ENCODE assay signal across 17 mouse cellular contexts in the genomic region with DNA sequence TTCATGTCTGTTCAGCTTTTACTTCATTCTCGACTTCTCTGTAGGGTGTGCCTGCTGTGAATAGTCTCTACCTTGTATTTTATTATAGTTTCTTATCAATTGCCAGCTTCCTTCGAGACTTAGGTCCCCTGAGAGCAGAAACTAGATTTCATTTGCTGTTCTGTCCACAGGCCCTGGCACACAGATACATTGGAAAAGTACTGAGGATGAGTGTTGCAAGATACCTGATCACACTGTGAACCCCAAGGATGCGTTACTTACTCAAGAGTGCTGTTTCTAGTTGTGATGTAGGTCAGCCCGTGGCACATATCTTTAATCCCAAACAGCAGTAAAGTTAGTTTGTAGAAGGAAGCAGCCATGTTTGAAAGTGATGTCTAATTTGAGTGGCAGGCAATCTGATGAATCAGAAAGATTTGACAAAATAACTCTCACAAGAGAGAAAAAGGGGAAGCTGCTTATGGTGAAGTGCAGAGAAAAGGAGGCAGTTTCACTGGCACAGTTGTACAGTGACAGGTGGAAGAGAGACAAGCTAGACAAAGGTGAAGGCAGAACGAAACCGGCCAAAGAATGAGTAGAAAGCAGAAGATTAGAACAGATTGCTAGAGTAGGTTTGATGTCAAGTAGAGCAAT. TPM values are rescaled to one million over a fixed set of nuclear protein-coding genes. Genes with fewer than 3 reads are reported as not detected.
DNase-seq lines count a peak whose midpoint lies in the region; ATAC-seq and TF ChIP-seq lines count a peak whose summit lies in the region.
"Had no signal": no experiment of that assay in that cellular context is flagged by ENCODE, and none has a peak within 500 bp of the region (broad histone marks: within the 10 kb centered on the region; RNA-seq: fewer than 3 reads in every experiment).

No protein-coding gene starts in this region.

- H3K27me3 ChIP-seq in lung, postnatal 0 days (replicated peaks; ENCODE audit: insufficient read depth, low read length) = no peaks in the 10 kb centered on the region
- no peaks in the 10 kb centered on the region for H3K27me3 ChIP-seq in splenic B cell, adult 2 months (ENCODE audit: control insufficient read depth, insufficient read depth, low read length, poor library complexity, severe bottlenecking)
- H3K27me3 ChIP-seq: forebrain, embryonic 12.5 days; midbrain, embryonic 12.5 days had no signal

- TF ChIP-seq CTCF in gastrocnemius, adult 2 months (IDR thresholded peaks at IDR 0.05) = no peak
- TF ChIP-seq CTCF in lung, postnatal 0 days (IDR thresholded peaks at IDR 0.05) = no peak

- TF ChIP-seq EP300 in lung, postnatal 0 days (IDR thresholded peaks at IDR 0.05) = no peak

- peak overlapping the region; percentile 99 for H3K27ac ChIP-seq in gastrocnemius, adult 2 months
- H3K27ac ChIP-seq in lung, postnatal 0 days (ENCODE audit: low read length) = 0 out of 2 replicates have a peak overlapping the region, but pooled peaks have one; percentile 62
- H3K27ac ChIP-seq: forebrain, embryonic 12.5 days; midbrain, embryonic 12.5 days had no signal

- H3K4me1 ChIP-seq in lung, postnatal 0 days (ENCODE audit: insufficient read depth, low read depth, low read length) = peaks cover 13% of the 10 kb centered on the region; the same call in 1 of the 2 replicates

- intact Hi-C loops in gastrocnemius, adult 2 months (cut with DNase I) = no loop called here
- intact Hi-C loops in gastrocnemius, postnatal 36 days (cut with DNase I) = loop anchor here (5.0 kb wide), 1 partner anchor 47 kb away; the partner anchor contains the start of gene Aasdh

- 80% methylated on average over 6 of the region's 6 CpGs for WGBS in lung, postnatal 0 days

- H3K4me2 ChIP-seq in lung, postnatal 0 days (replicated peaks; ENCODE audit: low read depth, low read length) = no peak overlapping the region
- H3K4me2 ChIP-seq: forebrain, embryonic 12.5 days; midbrain, embryonic 12.5 days had no signal

- DNase-seq in gastrocnemius, adult 2 months = no peak
- DNase-seq in gastrocnemius, postnatal 36 days = no peak
- no peak for DNase-seq in lung, postnatal 0 days (ENCODE audit: low spot score)
- no peak for DNase-seq in lung, postnatal 14 days
- DNase-seq in splenic B cell, adult 2 months (ENCODE audit: low read depth, low spot score) = peak; percentile 56
- DNase-seq in kidney, postnatal 4 days = no peak
- DNase-seq: cerebellum, adult 9-10 months; heart, postnatal 36 days had no signal

- H3K4me3 ChIP-seq in gastrocnemius, adult 2 months = peak overlapping the region; percentile 91
- H3K4me3 ChIP-seq in lung, postnatal 0 days (ENCODE audit: low read depth, low read length) = no peak overlapping the region
- H3K4me3 ChIP-seq: forebrain, embryonic 12.5 days; midbrain, embryonic 12.5 days had no signal

- H3K36me3 ChIP-seq in lung, postnatal 0 days (ENCODE audit: insufficient read depth, low read length) = peaks cover 11% of the 10 kb centered on the region; the same call in 1 of the 2 replicates
- H3K36me3 ChIP-seq in splenic B cell, adult 2 months (ENCODE audit: control insufficient read depth, insufficient read depth, low read length, poor library complexity, severe bottlenecking) = peaks cover 7% of the 10 kb centered on the region

- no peak for ATAC-seq in lung, postnatal 0 days
- ATAC-seq in granulocyte monocyte progenitor cell, adult 5-6 weeks (replicated peaks; ENCODE audit: poor library complexity, severe bottlenecking) = peak; percentile 11; the same call in 1 of the 2 replicates
- no peak for ATAC-seq in CD4-positive, CD25-positive, alpha-beta regulatory T cell, adult 4 months
- ATAC-seq: inflammation-experienced regulatory T-cells, adult 6 months had no signal

- H3K9me3 ChIP-seq in lung, postnatal 0 days (ENCODE audit: low read length) = no peaks in the 10 kb centered on the region
- H3K9me3 ChIP-seq: forebrain, embryonic 12.5 days; midbrain, embryonic 12.5 days had no signal

- H3K9ac ChIP-seq in lung, postnatal 0 days (replicated peaks; ENCODE audit: low read depth) = no peak overlapping the region
- H3K9ac ChIP-seq: forebrain, embryonic 12.5 days; midbrain, embryonic 12.5 days had no signal

RNA-seq across cellular contexts. Expression of gene Ppat, which starts 3.0 kb away (rescaled TPM):
- total RNA-seq in gastrocnemius, adult 2 months (2021) = 10 to 100 TPM; 21.2 to 21.8 TPM
- 10 to 100 TPM; 18.6 to 21.8 TPM for total RNA-seq in gastrocnemius, postnatal 36 days (2021)
- polyA plus RNA-seq in lung, postnatal 0 days (2015; fragmentation: Nextera tagmentation; extraction: Ambion mirVana) = 12.5 and 14.0 TPM in 2 replicates
- total RNA-seq in granulocyte monocyte progenitor cell, adult 5-6 weeks (2014; fragmentation: Nextera tagmentation) = 45.5 and 46.1 TPM in 2 replicates
- total RNA-seq in granulocyte monocyte progenitor cell, adult 5-6 weeks (2017) = 73.6 and 87.8 TPM in 2 replicates
- polyA plus RNA-seq in CD4-positive, CD25-positive, alpha-beta regulatory T cell, adult 4 months (2017; shearing (Covaris generic)) = 10 to 100 TPM; 30.8 to 35.9 TPM

RNA-seq across cellular contexts. Expression of gene Paics, which starts 3.3 kb away (rescaled TPM):
- 100 to 1,000 TPM; 129 to 139 TPM for total RNA-seq in gastrocnemius, adult 2 months (2021)
- total RNA-seq in gastrocnemius, postnatal 36 days (2021) = 100 to 1,000 TPM; 123 TPM
- 166 and 167 TPM in 2 replicates for polyA plus RNA-seq in lung, postnatal 0 days (2015; fragmentation: Nextera tagmentation; extraction: Ambion mirVana)
- total RNA-seq in granulocyte monocyte progenitor cell, adult 5-6 weeks (2014; fragmentation: Nextera tagmentation) = 266 and 303 TPM in 2 replicates
- total RNA-seq in granulocyte monocyte progenitor cell, adult 5-6 weeks (2017) = 463 and 482 TPM in 2 replicates
- polyA plus RNA-seq in CD4-positive, CD25-positive, alpha-beta regulatory T cell, adult 4 months (2017; shearing (Covaris generic)) = 100 to 1,000 TPM; 181 to 184 TPM

RNA-seq across cellular contexts. Expression of gene Srp72, which starts 20.1 kb away (rescaled TPM):
- 10 to 100 TPM; 46.6 to 55.9 TPM for total RNA-seq in gastrocnemius, adult 2 months (2021)
- total RNA-seq in gastrocnemius, postnatal 36 days (2021) = 10 to 100 TPM; 51.1 to 60.5 TPM
- polyA plus RNA-seq in lung, postnatal 0 days (2015; fragmentation: Nextera tagmentation; extraction: Ambion mirVana) = 49.5 and 53.4 TPM in 2 replicates
- 188 and 189 TPM in 2 replicates for total RNA-seq in granulocyte monocyte progenitor cell, adult 5-6 weeks (2014; fragmentation: Nextera tagmentation)
- 145 and 146 TPM in 2 replicates for total RNA-seq in granulocyte monocyte progenitor cell, adult 5-6 weeks (2017)
- polyA plus RNA-seq in CD4-positive, CD25-positive, alpha-beta regulatory T cell, adult 4 months (2017; shearing (Covaris generic)) = 100 to 1,000 TPM; 134 to 144 TPM

RNA-seq across cellular contexts. Expression of gene Aasdh, which starts 49.1 kb away (rescaled TPM):
- total RNA-seq in gastrocnemius, adult 2 months (2021) = 10 to 100 TPM in 1 of 2 experiments, 1 to 10 TPM in 1; 9.6 to 12.9 TPM
- 10 to 100 TPM; 10.2 TPM for total RNA-seq in gastrocnemius, postnatal 36 days (2021)
- 7.2 and 8.0 TPM in 2 replicates for polyA plus RNA-seq in lung, postnatal 0 days (2015; fragmentation: Nextera tagmentation; extraction: Ambion mirVana)
- total RNA-seq in granulocyte monocyte progenitor cell, adult 5-6 weeks (2014; fragmentation: Nextera tagmentation) = 18.1 and 33.9 TPM in 2 replicates
- 21.9 and 38.7 TPM in 2 replicates for total RNA-seq in granulocyte monocyte progenitor cell, adult 5-6 weeks (2017)
- 10 to 100 TPM; 17.2 to 24.9 TPM for polyA plus RNA-seq in CD4-positive, CD25-positive, alpha-beta regulatory T cell, adult 4 months (2017; shearing (Covaris generic))

RNA-seq across cellular contexts. Expression of gene Arl9, which starts 49.5 kb away (rescaled TPM):
- not detected for total RNA-seq in gastrocnemius, adult 2 months (2021)
- not detected for total RNA-seq in gastrocnemius, postnatal 36 days (2021)
- polyA plus RNA-seq in lung, postnatal 0 days (2015; fragmentation: Nextera tagmentation; extraction: Ambion mirVana) = not detected in 2 replicates
- total RNA-seq in granulocyte monocyte progenitor cell, adult 5-6 weeks (2014; fragmentation: Nextera tagmentation) = 2.3 TPM in 1 of 2 replicates, not detected in the other
- not detected in 2 replicates for total RNA-seq in granulocyte monocyte progenitor cell, adult 5-6 weeks (2017)
- not detected for polyA plus RNA-seq in CD4-positive, CD25-positive, alpha-beta regulatory T cell, adult 4 months (2017; shearing (Covaris generic))
- total RNA-seq: gastrocnemius, adult 8-10 months; heart, postnatal 36 days; left cerebral cortex, postnatal 25 days had no signal
- polyA plus RNA-seq: forebrain, embryonic 12.5 days; inflammation-experienced regulatory T-cells, adult 6 months; midbrain, embryonic 12.5 days; neural tube, embryonic 11.5 days; small intestine, adult 2 months had no signal
